Comparison of ENCODE assay signal across 9 mouse cellular contexts in genomic region chr10:79936911-79937441, GRCm38 (mm10). TPM values are rescaled to one million over a fixed set of nuclear protein-coding genes. Genes with fewer than 3 reads are reported as not detected.
A peak's percentile ranks its signal among the peaks of the same experiment; 100 is the strongest.
DNase-seq lines count a peak whose midpoint lies in the region; ATAC-seq and TF ChIP-seq lines count a peak whose summit lies in the region.
"Had no signal": no experiment of that assay in that cellular context is flagged by ENCODE, and none has a peak within 500 bp of the region (broad histone marks: within the 10 kb centered on the region; RNA-seq: fewer than 3 reads in every experiment).

No protein-coding gene starts in this region.

- no peak overlapping the region for H3K4me3 ChIP-seq in forebrain, embryonic 12.5 days (replicated peaks)
- no peak overlapping the region for H3K4me3 ChIP-seq in forebrain, embryonic 11.5 days (ENCODE audit: low read depth, low read length)
- H3K4me3 ChIP-seq in bone marrow, adult 2 months (replicated peaks; ENCODE audit: control insufficient read depth, low read depth, low read length), result peak overlapping the region; percentile 46

- H3K27ac ChIP-seq in forebrain, embryonic 12.5 days, result peak overlapping the region; percentile 31; the same call in 1 of the 2 replicates
- no peak overlapping the region; the same call in 1 of the 2 replicates for H3K27ac ChIP-seq in forebrain, embryonic 11.5 days (ENCODE audit: low read depth, low read length)
- H3K27ac ChIP-seq in bone marrow, adult 2 months (ENCODE audit: control insufficient read depth, insufficient read depth, low read depth, low read length, poor library complexity), result peak overlapping the region; percentile 83

- TF ChIP-seq POLR2A in bone marrow, adult 2 months (IDR thresholded peaks at IDR 0.05; ENCODE audit: borderline replicate concordance, control insufficient read depth, low read depth, low read length), result peak; percentile 43; the same call in 1 of the 2 replicates

- no peak for ATAC-seq in forebrain, embryonic 12.5 days (ENCODE audit: low FRiP score)
- ATAC-seq in forebrain, embryonic 11.5 days (replicated peaks; ENCODE audit: low FRiP score), result no peak
- peak; percentile 84 for ATAC-seq in inflammation-experienced regulatory T-cells, adult 6 months

- no peak for TF ChIP-seq CTCF in bone marrow, adult 2 months (IDR thresholded peaks at IDR 0.05; ENCODE audit: control insufficient read depth, insufficient read depth, low read length)

- no peaks in the 10 kb centered on the region for H3K27me3 ChIP-seq in forebrain, embryonic 12.5 days
- H3K27me3 ChIP-seq in forebrain, embryonic 11.5 days (ENCODE audit: control insufficient read depth, insufficient read depth, low read length), result no peaks in the 10 kb centered on the region

- DNase-seq in forebrain, embryonic 11.5 days (ENCODE audit: low spot score), result no peak
- DNase-seq in gastrocnemius, postnatal 10 days, result peak; percentile 72
- peak; percentile 91 to 95 for DNase-seq in lung, adult 18-20 months
- DNase-seq in ovary, postnatal 36 days (ENCODE audit: low spot score), result peak; percentile 77
- no peak for DNase-seq in embryo, embryonic 10 days (ENCODE audit: low spot score)

- H3K4me2 ChIP-seq in forebrain, embryonic 12.5 days, result no peak overlapping the region
- H3K4me2 ChIP-seq in forebrain, embryonic 11.5 days (ENCODE audit: low read depth, low read length, severe bottlenecking), result no peak overlapping the region

- peaks cover 34% of the 10 kb centered on the region for H3K4me1 ChIP-seq in forebrain, embryonic 12.5 days
- H3K4me1 ChIP-seq in forebrain, embryonic 11.5 days (replicated peaks; ENCODE audit: control insufficient read depth, insufficient read depth, low read length), result peaks cover 3% of the 10 kb centered on the region; the same call in 1 of the 2 replicates
- peaks cover 29% of the 10 kb centered on the region for H3K4me1 ChIP-seq in bone marrow, adult 2 months (ENCODE audit: control insufficient read depth, insufficient read depth, low read length)

- H3K9me3 ChIP-seq in forebrain, embryonic 12.5 days, result no peaks in the 10 kb centered on the region
- no peaks in the 10 kb centered on the region for H3K9me3 ChIP-seq in forebrain, embryonic 11.5 days (ENCODE audit: control insufficient read depth, low read length)

- H3K9ac ChIP-seq in forebrain, embryonic 12.5 days, result no peak overlapping the region
- H3K9ac ChIP-seq in forebrain, embryonic 11.5 days (ENCODE audit: low read length), result no peak overlapping the region

- peaks cover 32% of the 10 kb centered on the region for H3K36me3 ChIP-seq in forebrain, embryonic 12.5 days (replicated peaks)
- no peaks in the 10 kb centered on the region for H3K36me3 ChIP-seq in forebrain, embryonic 11.5 days (ENCODE audit: control insufficient read depth, insufficient read depth, low read length)

- WGBS in forebrain, embryonic 12.5 days, result 81% methylated on average over 27 of the region's 27 CpGs
- 84% methylated on average over 27 of the region's 27 CpGs for WGBS in forebrain, embryonic 11.5 days
- WGBS in bone marrow, adult 2 months, result 1% methylated on average over 27 of the region's 27 CpGs

RNA-seq across cellular contexts. Expression of gene Arid3a, which starts 10.1 kb away (rescaled TPM):
- polyA plus RNA-seq in forebrain, embryonic 12.5 days (2016; fragmentation: Nextera tagmentation; extraction: Ambion mirVana), result 4.5 and 4.7 TPM in 2 replicates
- 5.4 and 6.6 TPM in 2 replicates for polyA plus RNA-seq in forebrain, embryonic 11.5 days (2014; fragmentation: Nextera tagmentation; extraction: Ambion mirVana)
- polyA plus RNA-seq in bone marrow, adult 2 months (2011; ENCODE audit: insufficient read depth, insufficient read length, low replicate concordance, missing spikeins), result 12.4 and 27.6 TPM in 2 replicates
- total RNA-seq in gastrocnemius, postnatal 10 days (2021), result 1 to 10 TPM; 2.6 to 4.1 TPM
- 1 to 10 TPM; 2.1 to 3.5 (median 2.4) TPM for polyA plus RNA-seq in inflammation-experienced regulatory T-cells, adult 6 months (2017; shearing (Covaris generic))

RNA-seq across cellular contexts. Expression of gene R3hdm4, which starts 16.0 kb away (rescaled TPM):
- 162 and 173 TPM in 2 replicates for polyA plus RNA-seq in forebrain, embryonic 12.5 days (2016; fragmentation: Nextera tagmentation; extraction: Ambion mirVana)
- polyA plus RNA-seq in forebrain, embryonic 11.5 days (2014; fragmentation: Nextera tagmentation; extraction: Ambion mirVana), result 135 and 145 TPM in 2 replicates
- polyA plus RNA-seq in bone marrow, adult 2 months (2011; ENCODE audit: insufficient read depth, insufficient read length, low replicate concordance, missing spikeins), result 182 and 197 TPM in 2 replicates
- total RNA-seq in gastrocnemius, postnatal 10 days (2021), result 100 to 1,000 TPM; 101 to 108 TPM
- 100 to 1,000 TPM in 1 of 3 experiments, 10 to 100 TPM in 2; 96.5 to 106 (median 96.9) TPM for polyA plus RNA-seq in inflammation-experienced regulatory T-cells, adult 6 months (2017; shearing (Covaris generic))

RNA-seq across cellular contexts. Expression of gene Kiss1r, which starts 20.2 kb away (rescaled TPM):
- 0.96 and 1.1 TPM in 2 replicates for polyA plus RNA-seq in forebrain, embryonic 12.5 days (2016; fragmentation: Nextera tagmentation; extraction: Ambion mirVana)
- 0.55 and 1.0 TPM in 2 replicates for polyA plus RNA-seq in forebrain, embryonic 11.5 days (2014; fragmentation: Nextera tagmentation; extraction: Ambion mirVana)
- polyA plus RNA-seq in bone marrow, adult 2 months (2011; ENCODE audit: insufficient read depth, insufficient read length, low replicate concordance, missing spikeins), result 1.5 TPM in 1 of 2 replicates, not detected in the other
- under 1 TPM; 0.23 to 0.59 TPM for total RNA-seq in gastrocnemius, postnatal 10 days (2021)
- not detected for polyA plus RNA-seq in inflammation-experienced regulatory T-cells, adult 6 months (2017; shearing (Covaris generic))

RNA-seq across cellular contexts. Expression of gene Wdr18, which starts 23.0 kb away (rescaled TPM):
- polyA plus RNA-seq in forebrain, embryonic 12.5 days (2016; fragmentation: Nextera tagmentation; extraction: Ambion mirVana), result 94.4 and 96.0 TPM in 2 replicates
- 111 and 112 TPM in 2 replicates for polyA plus RNA-seq in forebrain, embryonic 11.5 days (2014; fragmentation: Nextera tagmentation; extraction: Ambion mirVana)
- 26.7 and 43.3 TPM in 2 replicates for polyA plus RNA-seq in bone marrow, adult 2 months (2011; ENCODE audit: insufficient read depth, insufficient read length, low replicate concordance, missing spikeins)
- 10 to 100 TPM; 18.0 to 21.8 TPM for total RNA-seq in gastrocnemius, postnatal 10 days (2021)
- polyA plus RNA-seq in inflammation-experienced regulatory T-cells, adult 6 months (2017; shearing (Covaris generic)), result 10 to 100 TPM; 66.6 to 85.2 (median 74.2) TPM

RNA-seq across cellular contexts. Expression of gene Gm26602, which starts 26.3 kb away (rescaled TPM):
- polyA plus RNA-seq in forebrain, embryonic 12.5 days (2016; fragmentation: Nextera tagmentation; extraction: Ambion mirVana), result 35.1 and 53.2 TPM in 2 replicates
- 3.3 and 14.8 TPM in 2 replicates for polyA plus RNA-seq in forebrain, embryonic 11.5 days (2014; fragmentation: Nextera tagmentation; extraction: Ambion mirVana)
- polyA plus RNA-seq in bone marrow, adult 2 months (2011; ENCODE audit: insufficient read depth, insufficient read length, low replicate concordance, missing spikeins), result not detected in 2 replicates
- not detected for total RNA-seq in gastrocnemius, postnatal 10 days (2021)
- polyA plus RNA-seq in inflammation-experienced regulatory T-cells, adult 6 months (2017; shearing (Covaris generic)), result 1 to 10 TPM in 1 of 3 experiments, not detected in 2; 5.5 TPM
- polyA plus RNA-seq: large intestine, adult 2 months had no signal

Comparison
In these comparisons a context has a peak if more than half of its experiments do, and no peak if none do; other contexts are left out.
1. DNase-seq: peak in gastrocnemius, postnatal 10 days (single experiment), lung, adult 18-20 months (2 of 2) and ovary, postnatal 36 days (single experiment); none in forebrain, embryonic 11.5 days (single experiment) and embryo, embryonic 10 days (single experiment).